Mouse (Mus musculus): ENCODE measurements around the gene 2900026A02Rik. TPM values are rescaled to one million over a fixed set of nuclear protein-coding genes. Genes with fewer than 3 reads are reported as not detected.

2900026A02Rik gene
- polyA plus RNA-seq, 2 experiments = 7.1 to 13.6 TPM

- H3K27ac ChIP-seq (replicated peaks; ENCODE audit: low read depth, low read length) = no peak overlapping the region
- WGBS = 55% methylated on average over 14 of the region's 14 CpGs
- no peak for TF ChIP-seq POLR2A (IDR thresholded peaks at IDR 0.05; ENCODE audit: borderline replicate concordance, extremely low read depth, insufficient read depth, insufficient read length)
These were observed 30.5 kb downstream of the 2900026A02Rik start for GRCm38 (mm10) chr5:113190558-113190957.

DNA sequence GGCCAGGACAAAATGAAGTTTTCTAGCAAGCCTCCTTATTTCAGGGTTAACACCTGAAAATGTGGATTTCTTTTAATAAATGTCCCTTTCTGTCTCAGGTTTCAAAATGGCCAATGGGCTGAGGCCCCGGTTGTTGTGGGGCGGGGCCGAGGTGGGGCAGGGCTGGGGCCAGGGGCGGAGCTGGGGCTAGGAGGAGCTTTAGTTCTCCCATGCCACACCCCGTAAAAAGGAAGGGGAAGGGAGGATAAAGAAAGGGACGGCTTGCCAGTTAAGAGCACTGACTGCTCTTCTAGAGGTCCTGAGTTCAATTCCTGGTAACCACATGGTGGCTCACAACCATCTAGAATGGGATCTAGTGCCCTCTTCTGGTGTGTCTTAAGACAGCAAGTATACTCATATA lies 39.6 kb downstream of the 2900026A02Rik start:
- Histone ChIP-seq H3K4me1 (ENCODE audit: control insufficient read depth, insufficient read depth, low read length) (peaks cover 10% of the 10 kb centered on the region), H3K4me2 (replicated peaks; ENCODE audit: low read depth, low read length, severe bottlenecking) (no peak overlapping the region), H3K9ac (ENCODE audit: low read depth, low read length, severe bottlenecking) (no peak overlapping the region), H3K27me3 (ENCODE audit: control insufficient read depth, insufficient read depth, low read length) (no peaks in the 10 kb centered on the region), H3K4me3 (replicated peaks; ENCODE audit: low read length) (no peak overlapping the region), H3K27ac (replicated peaks; ENCODE audit: low read depth, low read length) (no peak overlapping the region), H3K9me3 (ENCODE audit: control insufficient read depth, low read length) (no peaks in the 10 kb centered on the region), H3K36me3 (ENCODE audit: control insufficient read depth, insufficient read depth, low read length) (no peaks in the 10 kb centered on the region)
- ATAC-seq (ENCODE audit: low FRiP score, low read depth) = no peak
- TF ChIP-seq POLR2A (IDR thresholded peaks at IDR 0.05; ENCODE audit: borderline replicate concordance, extremely low read depth, insufficient read depth, insufficient read length) = no peak
- 31% methylated on average over 6 of the region's 6 CpGs for WGBS
- DNase-seq (ENCODE audit: low spot score) = no peak

More at GRCm38 (mm10) chr5:113190558-113190957, 30.5 kb downstream of the 2900026A02Rik start:
- no peak overlapping the region for H3K4me3 ChIP-seq (replicated peaks; ENCODE audit: low read length)
- H3K27me3 ChIP-seq (ENCODE audit: control insufficient read depth, insufficient read depth, low read length) = no peaks in the 10 kb centered on the region
- H3K9me3 ChIP-seq (ENCODE audit: control insufficient read depth, low read length) = no peaks in the 10 kb centered on the region
- DNase-seq (ENCODE audit: low spot score) (no peak), ATAC-seq (ENCODE audit: low FRiP score, low read depth) (no peak)
- no peaks in the 10 kb centered on the region for H3K36me3 ChIP-seq (ENCODE audit: control insufficient read depth, insufficient read depth, low read length)
- H3K9ac ChIP-seq (ENCODE audit: low read depth, low read length, severe bottlenecking) = no peak overlapping the region
- H3K4me1 ChIP-seq (ENCODE audit: control insufficient read depth, insufficient read depth, low read length) = peaks cover 1% of the 10 kb centered on the region; the same call in 1 of the 2 replicates
- H3K4me2 ChIP-seq (replicated peaks; ENCODE audit: low read depth, low read length, severe bottlenecking) = no peak overlapping the region

DNA sequence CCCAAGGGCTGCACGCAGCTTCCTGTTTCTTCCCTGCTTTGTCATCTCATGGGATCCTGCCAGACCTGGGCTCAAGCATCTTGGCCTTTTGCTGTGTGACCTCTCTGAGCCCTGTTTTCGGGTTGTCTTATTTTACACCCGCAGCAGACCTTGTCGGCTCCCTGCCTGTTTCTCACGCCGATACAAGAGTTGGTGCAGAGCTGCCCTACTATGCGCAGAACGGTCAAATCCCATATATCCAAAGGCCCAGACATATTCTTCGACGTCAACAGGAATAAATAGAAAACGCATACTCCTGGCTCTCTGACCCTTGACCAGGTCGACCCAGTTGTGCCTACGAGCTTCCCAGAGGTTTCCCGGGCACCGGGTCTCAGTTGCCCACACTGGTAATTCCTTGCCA lies 40.3 kb downstream of the 2900026A02Rik start:
- no peak for TF ChIP-seq POLR2A (IDR thresholded peaks at IDR 0.05; ENCODE audit: borderline replicate concordance, extremely low read depth, insufficient read depth, insufficient read length)
- DNase-seq (ENCODE audit: low spot score) (no peak), ATAC-seq (ENCODE audit: low FRiP score, low read depth) (no peak)
- Histone ChIP-seq H3K4me1 (ENCODE audit: control insufficient read depth, insufficient read depth, low read length) (peaks cover 10% of the 10 kb centered on the region), H3K36me3 (ENCODE audit: control insufficient read depth, insufficient read depth, low read length) (no peaks in the 10 kb centered on the region), H3K27ac (replicated peaks; ENCODE audit: low read depth, low read length) (peak overlapping the region; percentile 83; the same call in 1 of the 2 replicates), H3K27me3 (ENCODE audit: control insufficient read depth, insufficient read depth, low read length) (no peaks in the 10 kb centered on the region), H3K9ac (ENCODE audit: low read depth, low read length, severe bottlenecking) (peak overlapping the region; percentile 49), H3K4me3 (replicated peaks; ENCODE audit: low read length) (no peak overlapping the region; the same call in 1 of the 2 replicates), H3K4me2 (replicated peaks; ENCODE audit: low read depth, low read length, severe bottlenecking) (peak overlapping the region; percentile 54), H3K9me3 (ENCODE audit: control insufficient read depth, low read length) (no peaks in the 10 kb centered on the region)
- WGBS = 84% methylated on average over 15 of the region's 15 CpGs

GRCm38 (mm10) chr5:113179843-113180682 lies 41.0 kb downstream of the 2900026A02Rik start:
- DNase-seq (ENCODE audit: low spot score) (peak; percentile 93), ATAC-seq (ENCODE audit: low FRiP score, low read depth) (peak; percentile 82)
- Histone ChIP-seq H3K4me2 (replicated peaks; ENCODE audit: low read depth, low read length, severe bottlenecking) (peak overlapping the region; percentile 54), H3K9ac (ENCODE audit: low read depth, low read length, severe bottlenecking) (peak overlapping the region; percentile 49), H3K27ac (replicated peaks; ENCODE audit: low read depth, low read length) (peak overlapping the region; percentile 83), H3K27me3 (ENCODE audit: control insufficient read depth, insufficient read depth, low read length) (no peaks in the 10 kb centered on the region), H3K4me3 (replicated peaks; ENCODE audit: low read length) (peak overlapping the region; percentile 25), H3K36me3 (ENCODE audit: control insufficient read depth, insufficient read depth, low read length) (no peaks in the 10 kb centered on the region), H3K4me1 (ENCODE audit: control insufficient read depth, insufficient read depth, low read length) (peaks cover 10% of the 10 kb centered on the region), H3K9me3 (ENCODE audit: control insufficient read depth, low read length) (no peaks in the 10 kb centered on the region)
- peak; percentile 48; the same call in 1 of the 2 replicates for TF ChIP-seq POLR2A (IDR thresholded peaks at IDR 0.05; ENCODE audit: borderline replicate concordance, extremely low read depth, insufficient read depth, insufficient read length)
- WGBS = 2% methylated on average over 25 of the region's 30 CpGs

GRCm38 (mm10) chr5:113179451-113179842 lies 41.6 kb downstream of the 2900026A02Rik start:
- ATAC-seq (ENCODE audit: low FRiP score, low read depth) (no peak), DNase-seq (ENCODE audit: low spot score) (peak; percentile 37)
- peak overlapping the region; percentile 54 for H3K4me2 ChIP-seq (replicated peaks; ENCODE audit: low read depth, low read length, severe bottlenecking)
- no peaks in the 10 kb centered on the region for H3K36me3 ChIP-seq (ENCODE audit: control insufficient read depth, insufficient read depth, low read length)
- peaks cover 10% of the 10 kb centered on the region for H3K4me1 ChIP-seq (ENCODE audit: control insufficient read depth, insufficient read depth, low read length)
- H3K27me3 ChIP-seq (ENCODE audit: control insufficient read depth, insufficient read depth, low read length) = no peaks in the 10 kb centered on the region
- WGBS = 5% methylated on average over 5 of the region's 9 CpGs
- no peak for TF ChIP-seq POLR2A (IDR thresholded peaks at IDR 0.05; ENCODE audit: borderline replicate concordance, extremely low read depth, insufficient read depth, insufficient read length)
- no peaks in the 10 kb centered on the region for H3K9me3 ChIP-seq (ENCODE audit: control insufficient read depth, low read length)
- peak overlapping the region; percentile 83 for H3K27ac ChIP-seq (replicated peaks; ENCODE audit: low read depth, low read length)
- H3K9ac ChIP-seq (ENCODE audit: low read depth, low read length, severe bottlenecking) = peak overlapping the region; percentile 49
- peak overlapping the region; percentile 25 for H3K4me3 ChIP-seq (replicated peaks; ENCODE audit: low read length)

All from limb, embryonic 14.5 days (tissue).